Mouse (Mus musculus): ENCODE results near the gene Gm17949. TPM values are rescaled to one million over a fixed set of nuclear protein-coding genes. Genes with fewer than 3 reads are reported as not detected.

Gene Gm17949
- total and polyA plus RNA-seq, 3 experiments, result 0.08 to 0.13 TPM; not detected in 1

GRCm38 (mm10) chr17:57062011-57062521, 50.8 kb downstream of the Gm17949 start:
- H3K79me2 ChIP-seq (ENCODE audit: control insufficient read depth, insufficient read depth, low read length, poor library complexity), result peaks cover 6% of the 10 kb centered on the region
- TF ChIP-seq UBTF (IDR thresholded peaks at IDR 0.05; ENCODE audit: borderline replicate concordance, insufficient read depth, low read depth, low read length), result no peak
- TF ChIP-seq USF1 (IDR thresholded peaks at IDR 0.05; ENCODE audit: low read depth, low read length), result peak; percentile 67
- no peaks in the 10 kb centered on the region for H3K27me3 ChIP-seq (ENCODE audit: control insufficient read depth in 1 of 2, insufficient read depth in 2 of 2, low read length in 2 of 2)
- peaks cover 2 to 23% of the 10 kb centered on the region in 2 experiments; a peak in 3 of 4 replicates for H3K4me1 ChIP-seq (ENCODE audit: control insufficient read depth in 1 of 2, insufficient read depth in 2 of 2, low read length in 2 of 2)
- peaks cover 0 to 14% of the 10 kb centered on the region in 2 experiments; a peak in 2 of 4 replicates for H3K36me3 ChIP-seq (ENCODE audit: control insufficient read depth in 1 of 2, insufficient read depth in 2 of 2, low read length in 2 of 2)
- no peak overlapping the region for H3K9ac ChIP-seq (ENCODE audit: control insufficient read depth, low read depth, low read length, poor library complexity, severe bottlenecking)
- DNase-seq (ENCODE audit: low read depth, low spot score), result no peak
- peak overlapping the region; percentile 37 to 46 for H3K4me3 ChIP-seq (ENCODE audit: control insufficient read depth in 1 of 2, insufficient read depth in 1 of 2, low read depth in 2 of 2, low read length in 2 of 2)
- no peaks in the 10 kb centered on the region for H3K9me3 ChIP-seq (replicated peaks; ENCODE audit: insufficient read depth, low read length)
- no peak overlapping the region for H3K27ac ChIP-seq (ENCODE audit: control insufficient read depth, low read depth, low read length)

- H3K27me3 ChIP-seq (ENCODE audit: control insufficient read depth in 1 of 2, insufficient read depth in 2 of 2, low read length in 2 of 2), result no peaks in the 10 kb centered on the region
- H3K79me2 ChIP-seq (ENCODE audit: control insufficient read depth, insufficient read depth, low read length, poor library complexity), result peaks cover 6% of the 10 kb centered on the region
- H3K9me3 ChIP-seq (replicated peaks; ENCODE audit: insufficient read depth, low read length), result no peaks in the 10 kb centered on the region
- no peak for DNase-seq (ENCODE audit: low read depth, low spot score)
- no peak overlapping the region for H3K27ac ChIP-seq (ENCODE audit: control insufficient read depth, low read depth, low read length)
- H3K9ac ChIP-seq (ENCODE audit: control insufficient read depth, low read depth, low read length, poor library complexity, severe bottlenecking), result no peak overlapping the region
- no peak overlapping the region for H3K4me3 ChIP-seq (ENCODE audit: control insufficient read depth in 1 of 2, insufficient read depth in 1 of 2, low read depth in 2 of 2, low read length in 2 of 2)
- peaks cover 0 to 16% of the 10 kb centered on the region in 2 experiments; a peak in 2 of 4 replicates for H3K36me3 ChIP-seq (ENCODE audit: control insufficient read depth in 1 of 2, insufficient read depth in 2 of 2, low read length in 2 of 2)
- H3K4me1 ChIP-seq (ENCODE audit: control insufficient read depth in 1 of 2, insufficient read depth in 2 of 2, low read length in 2 of 2), result peaks cover 2 to 23% of the 10 kb centered on the region in 2 experiments; a peak in 3 of 4 replicates
- TF ChIP-seq KAT2A (conservative IDR thresholded peaks at IDR 0.05; ENCODE audit: low read depth, low read length) (no peak), ZC3H11A (IDR thresholded peaks at IDR 0.05; ENCODE audit: low read depth, low read length) (no peak), MEF2A (IDR thresholded peaks at IDR 0.05; ENCODE audit: extremely low read depth, insufficient replicate concordance, low read depth, low read length, poor library complexity, severe bottlenecking) (no peak), E2F4 (IDR thresholded peaks at IDR 0.05; ENCODE audit: borderline replicate concordance, low read depth, low read length) (no peak), RCOR1 (IDR thresholded peaks at IDR 0.05; ENCODE audit: low read depth, low read length) (no peak), POLR2AphosphoS2 (IDR thresholded peaks at IDR 0.05; ENCODE audit: low read length) (no peak), GATA1 (IDR thresholded peaks at IDR 0.05; ENCODE audit: low read depth, low read length) (no peak), TCF12 (IDR thresholded peaks at IDR 0.05; ENCODE audit: low read depth, low read length) (no peak), JUND (IDR thresholded peaks at IDR 0.05; ENCODE audit: low read depth, low read length) (no peak)
Observed at GRCm38 (mm10) chr17:57062548-57062947, 51.3 kb downstream of the Gm17949 start.

- Histone ChIP-seq H3K36me3 (ENCODE audit: control insufficient read depth in 1 of 2, insufficient read depth in 2 of 2, low read length in 2 of 2) (peaks cover 0 to 16% of the 10 kb centered on the region in 2 experiments; a peak in 2 of 4 replicates), H3K4me1 (ENCODE audit: control insufficient read depth in 1 of 2, insufficient read depth in 2 of 2, low read length in 2 of 2) (peaks cover 2 to 23% of the 10 kb centered on the region in 2 experiments; a peak in 3 of 4 replicates), H3K9ac (ENCODE audit: control insufficient read depth, low read depth, low read length, poor library complexity, severe bottlenecking) (no peak overlapping the region), H3K27me3 (ENCODE audit: control insufficient read depth in 1 of 2, insufficient read depth in 2 of 2, low read length in 2 of 2) (no peaks in the 10 kb centered on the region), H3K27ac (ENCODE audit: control insufficient read depth, low read depth, low read length) (no peak overlapping the region), H3K9me3 (replicated peaks; ENCODE audit: insufficient read depth, low read length) (no peaks in the 10 kb centered on the region), H3K4me3 (ENCODE audit: control insufficient read depth in 1 of 2, insufficient read depth in 1 of 2, low read depth in 2 of 2, low read length in 2 of 2) (no peak overlapping the region), H3K79me2 (ENCODE audit: control insufficient read depth, insufficient read depth, low read length, poor library complexity) (peaks cover 6% of the 10 kb centered on the region)
- DNase-seq (ENCODE audit: low read depth, low spot score), result no peak
- no peak for TF ChIP-seq POLR2A (IDR thresholded peaks at IDR 0.05; ENCODE audit: control insufficient read depth in 1 of 2, insufficient read depth in 1 of 2, low read depth in 1 of 2, low read length in 2 of 2, poor library complexity in 1 of 2)
- no peak for TF ChIP-seq ZKSCAN1 (IDR thresholded peaks at IDR 0.05; ENCODE audit: low read depth, low read length)
- no peak for TF ChIP-seq TAL1 (IDR thresholded peaks at IDR 0.05; ENCODE audit: low read length)
- no peak for TF ChIP-seq POLR2AphosphoS2 (IDR thresholded peaks at IDR 0.05; ENCODE audit: low read length)
- TF ChIP-seq ZC3H11A (IDR thresholded peaks at IDR 0.05; ENCODE audit: low read depth, low read length), result no peak
- no peak for TF ChIP-seq HCFC1 (IDR thresholded peaks at IDR 0.05; ENCODE audit: low read depth, low read length)
- TF ChIP-seq GABPA (IDR thresholded peaks at IDR 0.05; ENCODE audit: low read depth, low read length), result no peak
- no peak for TF ChIP-seq USF1 (IDR thresholded peaks at IDR 0.05; ENCODE audit: low read depth, low read length)
- no peak for TF ChIP-seq E2F4 (IDR thresholded peaks at IDR 0.05; ENCODE audit: borderline replicate concordance, low read depth, low read length)
- TF ChIP-seq NELFE (IDR thresholded peaks at IDR 0.05; ENCODE audit: low read depth, low read length), result no peak
- no peak for TF ChIP-seq MYB (IDR thresholded peaks at IDR 0.05; ENCODE audit: low read depth, low read length)
- no peak for TF ChIP-seq ELF1 (IDR thresholded peaks at IDR 0.05; ENCODE audit: low read depth, low read length)
- no peak for TF ChIP-seq BHLHE40 (IDR thresholded peaks at IDR 0.05; ENCODE audit: borderline replicate concordance, low read depth, low read length)
- no peak for TF ChIP-seq ZNF384 (IDR thresholded peaks at IDR 0.05; ENCODE audit: low read depth, low read length)
- no peak for TF ChIP-seq CHD1 (IDR thresholded peaks at IDR 0.05; ENCODE audit: low read depth, low read length)
- TF ChIP-seq RCOR1 (IDR thresholded peaks at IDR 0.05; ENCODE audit: low read depth, low read length), result no peak
- no peak for TF ChIP-seq TCF12 (IDR thresholded peaks at IDR 0.05; ENCODE audit: low read depth, low read length)
- no peak for TF ChIP-seq TBP (IDR thresholded peaks at IDR 0.05; ENCODE audit: low read depth, low read length)
- TF ChIP-seq MYC (IDR thresholded peaks at IDR 0.05; ENCODE audit: low read depth, low read length), result no peak
- no peak for TF ChIP-seq SMC3 (IDR thresholded peaks at IDR 0.05; ENCODE audit: low read depth, low read length)
Observed at GRCm38 (mm10) chr17:57063031-57063430, 51.8 kb downstream of the Gm17949 start.
